Mouse (Mus musculus): ENCODE data around the gene Srd5a3.

Srd5a3 gene

DNA sequence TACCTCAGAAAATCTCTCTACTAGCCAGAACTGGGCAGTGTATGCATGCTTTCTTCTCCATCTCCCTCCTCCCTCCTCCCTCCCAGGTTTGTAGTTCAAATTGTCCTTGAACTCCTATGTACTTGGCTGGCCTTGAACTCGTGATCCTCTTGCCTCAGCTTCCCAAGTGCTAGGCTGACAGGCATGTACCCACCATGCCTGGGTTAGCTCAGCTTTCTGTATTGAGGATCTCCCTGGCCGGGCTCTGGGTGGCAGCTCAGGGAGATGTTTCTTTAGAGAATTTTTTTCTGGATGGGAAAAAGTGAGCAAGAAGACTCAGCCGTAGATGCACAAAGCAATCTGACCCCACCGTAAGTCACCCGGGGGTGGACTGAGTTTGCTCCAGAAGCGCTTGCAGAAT is 12.9 kb downstream of the Srd5a3 start:
- DNase-seq (ENCODE audit: extremely low spot score): no peak

GRCm38 (mm10) chr5:76153430-76153829 is 13.4 kb downstream of the Srd5a3 start:
- DNase-seq (ENCODE audit: extremely low spot score): no peak

- DNase-seq (ENCODE audit: extremely low spot score): no peak
Observed at GRCm38 (mm10) chr5:76154434-76155165, 14.5 kb downstream of the Srd5a3 start.

GRCm38 (mm10) chr5:76159555-76159954 is 19.5 kb downstream of the Srd5a3 start:
- DNase-seq (ENCODE audit: extremely low spot score): no peak

GRCm38 (mm10) chr5:76160086-76160485 is 20.0 kb downstream of the Srd5a3 start:
- no peak for DNase-seq (ENCODE audit: extremely low spot score)

- DNase-seq (ENCODE audit: extremely low spot score): no peak
Observed at GRCm38 (mm10) chr5:76161491-76161890, 21.4 kb downstream of the Srd5a3 start.

- DNase-seq (ENCODE audit: extremely low spot score): no peak
Observed at GRCm38 (mm10) chr5:76162926-76163325, 22.9 kb downstream of the Srd5a3 start.

- DNase-seq (ENCODE audit: extremely low spot score): peak; percentile 49
Observed at GRCm38 (mm10) chr5:76163828-76164390, 23.8 kb downstream of the Srd5a3 start.

GRCm38 (mm10) chr5:76164827-76165226 is 24.8 kb downstream of the Srd5a3 start:
- DNase-seq (ENCODE audit: extremely low spot score): no peak

DNA sequence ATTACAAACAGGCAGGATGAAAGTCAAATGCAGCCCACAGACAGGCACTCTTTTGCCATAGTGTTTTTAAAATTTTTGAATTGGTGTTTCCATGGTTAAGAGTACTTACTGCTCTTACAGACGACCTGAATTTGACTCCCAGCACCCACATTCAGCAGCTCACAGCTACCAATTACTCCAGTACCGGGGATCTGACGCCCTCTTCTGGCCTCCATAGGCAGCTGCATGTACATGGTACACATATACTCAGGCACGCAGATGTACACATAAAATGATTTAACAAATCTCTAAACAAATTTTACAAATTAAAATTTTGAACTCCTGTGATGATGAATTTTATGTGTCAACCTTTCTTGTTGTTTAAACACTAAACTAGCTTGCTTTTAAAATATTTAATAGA is 30.5 kb downstream of the Srd5a3 start:
- DNase-seq (ENCODE audit: extremely low spot score): no peak

DNA sequence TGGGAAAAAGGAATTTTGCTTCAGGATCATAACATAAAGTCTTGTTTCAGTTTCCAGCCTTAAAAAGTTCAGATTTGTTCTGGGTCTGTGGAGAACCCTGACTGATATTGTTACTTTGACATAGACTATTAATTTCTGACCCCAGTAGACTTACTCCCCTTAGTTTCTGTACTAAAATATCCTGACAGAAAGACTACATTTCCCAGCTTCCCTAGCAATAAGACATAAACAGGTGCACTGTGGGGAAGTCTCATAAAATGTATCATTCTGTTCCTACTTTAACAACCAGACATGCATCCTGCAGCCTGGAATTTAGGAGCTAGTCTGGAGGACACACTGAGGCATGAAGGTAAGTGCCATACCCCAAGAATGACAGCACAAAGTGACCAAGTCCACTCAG is 31.0 kb downstream of the Srd5a3 start:
- DNase-seq (ENCODE audit: extremely low spot score): no peak

- no peak for DNase-seq (ENCODE audit: extremely low spot score)
Observed at GRCm38 (mm10) chr5:76175051-76175450, 35.0 kb downstream of the Srd5a3 start.

DNA sequence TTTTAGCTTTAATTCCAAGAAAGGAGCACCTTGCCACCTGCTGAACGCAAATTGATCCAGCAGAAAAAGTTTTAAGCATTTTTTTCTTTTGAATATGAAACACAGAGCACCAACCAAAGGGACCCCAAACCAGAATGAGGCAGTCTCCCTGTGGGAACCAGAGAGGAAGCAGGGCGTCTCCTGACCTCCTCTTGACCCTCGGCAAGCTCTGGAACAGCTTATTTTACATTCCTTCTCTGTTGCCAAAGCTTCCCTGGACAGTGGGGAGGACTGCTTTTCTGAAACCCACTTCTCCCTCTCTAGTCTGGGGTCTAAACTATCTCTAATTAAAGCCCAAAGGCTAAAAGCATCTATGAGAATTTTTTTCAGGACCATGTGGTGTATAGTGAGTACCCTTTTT is 36.3 kb downstream of the Srd5a3 start:
- DNase-seq (ENCODE audit: extremely low spot score): no peak

DNA sequence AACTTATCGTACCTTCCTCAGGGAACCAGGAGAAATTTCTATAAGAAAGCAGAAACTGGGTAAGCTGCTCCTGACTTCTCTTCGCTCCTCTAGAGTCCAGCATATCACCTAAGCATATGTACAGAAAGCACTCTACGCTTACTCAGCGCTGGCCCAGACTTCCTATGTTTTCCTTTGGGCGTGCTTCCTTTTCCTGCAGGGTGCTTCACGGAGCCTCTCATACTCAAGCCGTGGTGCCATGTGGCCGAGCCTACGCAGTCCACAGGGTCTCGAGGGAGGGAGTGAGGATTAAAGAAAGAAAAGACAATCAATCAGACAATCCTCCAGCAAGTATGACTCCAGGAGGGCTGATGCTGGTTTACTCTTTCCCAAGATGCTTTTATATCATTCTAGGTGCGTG is 36.8 kb downstream of the Srd5a3 start:
- DNase-seq (ENCODE audit: extremely low spot score): no peak

GRCm38 (mm10) chr5:76177664-76178063 is 37.6 kb downstream of the Srd5a3 start:
- no peak for DNase-seq (ENCODE audit: extremely low spot score)

GRCm38 (mm10) chr5:76179171-76179570 is 39.1 kb downstream of the Srd5a3 start:
- no peak for DNase-seq (ENCODE audit: extremely low spot score)

DNA sequence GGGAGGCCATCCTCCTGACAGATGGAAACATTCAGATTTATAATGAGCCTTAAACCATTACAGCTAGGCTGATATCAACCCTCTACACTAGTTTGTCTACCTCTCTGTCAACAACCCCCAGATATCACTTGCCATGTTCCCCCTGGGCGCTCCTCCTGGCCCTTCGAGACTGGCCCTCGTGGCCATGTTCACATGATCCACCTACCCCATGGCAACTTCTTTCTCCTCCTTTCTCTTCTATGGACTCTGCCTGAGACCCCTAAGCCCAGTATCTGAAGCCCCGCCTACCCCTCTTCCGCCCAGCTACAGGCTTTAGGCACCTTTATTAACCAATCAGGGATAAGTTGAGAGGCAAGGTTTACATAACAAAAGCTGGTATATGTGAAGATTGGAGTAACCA is 39.7 kb downstream of the Srd5a3 start:
- DNase-seq (ENCODE audit: extremely low spot score): no peak

- DNase-seq (ENCODE audit: extremely low spot score): no peak
Observed at GRCm38 (mm10) chr5:76182326-76182725, 42.3 kb downstream of the Srd5a3 start.

GRCm38 (mm10) chr5:76183043-76183749 is 43.1 kb downstream of the Srd5a3 start:
- no peak for DNase-seq (ENCODE audit: extremely low spot score)

DNA sequence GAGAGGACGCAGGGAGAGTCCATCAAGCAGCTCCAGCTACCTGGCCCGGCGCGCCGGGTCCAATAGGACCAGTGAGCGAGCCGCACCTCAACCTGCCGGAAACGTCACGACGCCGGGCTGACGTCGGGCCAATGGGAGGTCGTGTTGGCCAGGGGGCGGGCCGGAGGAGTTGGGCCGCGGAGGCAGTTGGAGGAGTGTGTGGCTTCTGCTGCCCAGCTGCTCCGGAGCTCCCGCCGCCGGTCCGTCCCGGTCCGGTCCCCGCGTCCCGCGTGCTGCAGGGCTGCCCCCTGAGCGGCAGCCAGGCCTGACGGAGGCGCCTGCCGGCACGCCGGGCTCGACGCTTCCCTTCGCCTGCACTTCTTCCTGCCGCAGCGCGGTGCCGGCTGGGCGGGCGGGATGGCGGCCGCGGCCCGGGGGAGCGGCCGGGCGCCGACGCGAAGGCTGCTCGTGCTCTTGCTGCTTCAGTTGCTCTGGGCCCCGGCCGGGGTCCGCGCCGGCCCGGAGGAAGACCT is 43.7 kb downstream of the Srd5a3 start, which contains the start of gene Tmem165:
Gene Tmem165 (plus strand): TSS at position 131 of the 512 bp plus-strand sequence.
- DNase-seq (ENCODE audit: extremely low spot score): peak; percentile 92

GRCm38 (mm10) chr5:76184286-76185080 is 44.4 kb downstream of the Srd5a3 start:
- peak; percentile 86 for DNase-seq (ENCODE audit: extremely low spot score)

- no peak for DNase-seq (ENCODE audit: extremely low spot score)
Observed at GRCm38 (mm10) chr5:76187885-76188284, 47.8 kb downstream of the Srd5a3 start.

Data from embryo, embryonic 9.5 days (tissue).